Mouse (Mus musculus) stomach, embryonic 16.5 days (tissue): ENCODE measurements around the gene Kyat1. TPM values are rescaled to one million over a fixed set of nuclear protein-coding genes. Genes with fewer than 3 reads are reported as not detected.

Experiments
- ATAC-seq: fragments of 200-750 bp; cut with Nextera tagmentation; 2 replicates; pipeline ENCODE4 v1.8.0; 2017; ENCODE audit warnings: moderate number of reproducible peaks, moderate TSS enrichment; ENCODE audit not compliant: insufficient read depth, low FRiP score
- H3K27ac ChIP-seq: fragments of 300-500 bp; sonication (generic); 2 replicates; pipeline ENCODE4 v1.5.1; 2014; ENCODE audit warnings: low read length
- H3K27me3 ChIP-seq: fragments of 300-500 bp; sonication (generic); 2 replicates; pipeline ENCODE4 v1.6.1; 2014; ENCODE audit warnings: low read length, control low read depth, mixed read lengths; ENCODE audit not compliant: control insufficient read depth, insufficient read depth
- H3K36me3 ChIP-seq: fragments of 300-500 bp; sonication (generic); 2 replicates; pipeline ENCODE4 v1.6.1; 2014; ENCODE audit warnings: low read length; ENCODE audit not compliant: control insufficient read depth, insufficient read depth
- H3K4me1 ChIP-seq: fragments of 300-500 bp; sonication (generic); 2 replicates; pipeline ENCODE4 v1.6.1; 2014; ENCODE audit warnings: low read length, control low read depth, mixed read lengths; ENCODE audit not compliant: control insufficient read depth, insufficient read depth
- H3K4me2 ChIP-seq: fragments of 300-500 bp; sonication (generic); 2 replicates; pipeline ENCODE4 v1.6.1; 2014; ENCODE audit warnings: low read depth, low read length, mixed read lengths
- H3K4me3 ChIP-seq: fragments of 300-500 bp; sonication (generic); replicated peaks from 2 replicates; pipeline ENCODE4 v1.5.1; 2014; ENCODE audit warnings: mild to moderate bottlenecking, low read length
- H3K9ac ChIP-seq: fragments of 300-500 bp; sonication (generic); 2 replicates; pipeline ENCODE4 v1.6.1; 2014; ENCODE audit warnings: low read length
- H3K9me3 ChIP-seq: fragments of 300-500 bp; sonication (generic); replicated peaks from 2 replicates; pipeline ENCODE4 v1.6.1; 2016; ENCODE audit warnings: low read length, control low read depth; ENCODE audit not compliant: control insufficient read depth
- WGBS: fragments of 180-500 bp; shearing (Covaris S2); extraction: QIAGEN DNeasy Blood & Tissue Kit; methylation state at CpG from one replicate; pipeline ENCODE4 v1.1.7; 2014; 5-methylcytosine and 5-hydroxymethylcytosine counted together
- polyA plus RNA-seq: library from polyadenylated mRNA; unstranded; fragments of >200 nt; fragmentation: Nextera tagmentation; extraction: Ambion mirVana; gene quantifications from 2 replicates; pipeline ENCODE4 v1.2.1, GENCODE M21; 2015

The Kyat1 gene
- polyA plus RNA-seq, 1 experiment from 2014 or later: 25.8 TPM

DNA sequence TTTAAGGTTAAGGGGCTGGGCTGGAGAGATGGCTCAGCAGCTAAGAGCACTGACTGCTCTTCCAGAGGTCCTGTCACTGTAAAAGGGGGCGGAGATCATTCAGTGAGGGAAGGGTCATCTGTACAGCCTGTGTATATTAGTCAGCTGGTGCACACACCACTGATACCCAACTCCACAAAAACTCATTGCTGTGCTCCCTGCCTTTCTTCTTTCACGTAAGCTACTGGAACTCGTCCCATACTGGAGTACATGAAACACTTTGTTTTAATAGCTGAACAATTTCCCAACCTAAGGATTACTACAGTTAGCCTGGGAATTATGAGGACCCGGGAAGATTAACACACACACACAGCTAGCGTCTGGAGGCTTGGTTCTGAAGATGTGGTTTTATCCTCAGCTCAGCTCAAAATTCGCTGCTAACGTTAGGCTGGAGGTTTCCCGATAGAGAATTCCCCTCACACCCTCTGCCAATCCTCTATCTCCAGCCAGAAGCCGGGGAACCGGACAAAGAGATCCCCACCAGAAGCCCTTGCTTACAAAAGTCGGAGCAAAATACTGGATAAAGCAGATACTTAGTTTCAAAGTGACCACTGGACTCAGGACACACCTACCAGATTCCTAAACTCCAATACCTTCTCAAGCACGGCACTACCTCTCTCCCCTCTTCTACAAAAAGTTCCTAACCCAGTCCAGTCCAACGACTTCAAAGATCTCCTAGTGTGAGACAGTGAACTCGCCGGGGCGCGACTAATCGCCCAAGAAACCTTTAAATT is 31.0 kb upstream of the Kyat1 start:
- ATAC-seq: no peak
- H3K4me3 ChIP-seq: peak overlapping the region; percentile 84
- H3K27me3 ChIP-seq: no peaks in the 10 kb centered on the region
- 2% methylated on average over 18 of the region's 18 CpGs for WGBS
- peak overlapping the region; percentile 84 for H3K9ac ChIP-seq
- peaks cover 23% of the 10 kb centered on the region for H3K4me1 ChIP-seq
- peak overlapping the region; percentile 92 for H3K4me2 ChIP-seq
- peaks cover 14% of the 10 kb centered on the region for H3K36me3 ChIP-seq
- peak overlapping the region; percentile 52 for H3K27ac ChIP-seq
- H3K9me3 ChIP-seq: no peaks in the 10 kb centered on the region

GRCm38 (mm10) chr2:30235593-30235992 is 29.9 kb upstream of the Kyat1 start:
- Histone ChIP-seq H3K4me1 (peaks cover 23% of the 10 kb centered on the region), H3K9ac (no peak overlapping the region), H3K4me3 (no peak overlapping the region), H3K4me2 (no peak overlapping the region), H3K27ac (no peak overlapping the region), H3K9me3 (no peaks in the 10 kb centered on the region; the same call in 1 of the 2 replicates), H3K36me3 (0 out of 2 replicates have a peak, but pooled peaks cover 3% of the 10 kb centered on the region), H3K27me3 (no peaks in the 10 kb centered on the region)
- no peak for ATAC-seq
- WGBS: 78% methylated on average over 5 of the region's 5 CpGs

GRCm38 (mm10) chr2:30216293-30216692 is 10.6 kb upstream of the Kyat1 start:
- Histone ChIP-seq H3K4me1 (no peaks in the 10 kb centered on the region), H3K27ac (no peak overlapping the region), H3K9ac (no peak overlapping the region), H3K4me3 (no peak overlapping the region), H3K27me3 (no peaks in the 10 kb centered on the region), H3K36me3 (no peaks in the 10 kb centered on the region), H3K4me2 (no peak overlapping the region), H3K9me3 (no peaks in the 10 kb centered on the region)
- ATAC-seq: no peak
- WGBS: 91% methylated on average over 5 of the region's 5 CpGs

- H3K27ac ChIP-seq: no peak overlapping the region
- H3K9me3 ChIP-seq: no peaks in the 10 kb centered on the region
- no peak overlapping the region for H3K4me2 ChIP-seq
- 61% methylated on average over 6 of the region's 6 CpGs for WGBS
- no peak overlapping the region for H3K9ac ChIP-seq
- no peaks in the 10 kb centered on the region for H3K4me1 ChIP-seq
- no peak for ATAC-seq
- H3K4me3 ChIP-seq: no peak overlapping the region
- H3K36me3 ChIP-seq: no peaks in the 10 kb centered on the region
- no peaks in the 10 kb centered on the region for H3K27me3 ChIP-seq
These were observed 9.8 kb upstream of the Kyat1 start for GRCm38 (mm10) chr2:30215493-30215892.

DNA sequence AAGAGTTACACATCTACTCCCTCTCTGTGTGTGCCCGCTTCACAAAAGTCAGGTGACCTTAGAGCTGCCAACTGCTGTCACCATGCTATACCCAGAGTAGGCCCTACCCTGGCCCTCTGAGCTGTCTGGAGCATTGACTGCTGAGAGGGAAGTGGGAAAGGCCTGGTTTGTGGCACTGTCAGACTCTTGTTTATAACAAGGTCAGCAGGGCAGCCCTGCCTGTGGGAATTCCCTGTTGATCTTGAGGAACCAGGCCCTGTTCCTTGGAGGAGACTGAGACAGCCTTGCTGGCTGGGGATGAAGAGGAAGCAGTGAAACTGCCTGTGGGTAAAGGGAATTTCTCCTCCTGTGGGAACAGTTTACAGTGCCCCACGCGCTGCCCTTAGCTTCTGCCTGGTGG is 9.1 kb upstream of the Kyat1 start:
- Histone ChIP-seq H3K4me2 (no peak overlapping the region), H3K27me3 (no peaks in the 10 kb centered on the region), H3K9ac (no peak overlapping the region), H3K9me3 (no peaks in the 10 kb centered on the region), H3K36me3 (no peaks in the 10 kb centered on the region), H3K27ac (no peak overlapping the region), H3K4me1 (no peaks in the 10 kb centered on the region), H3K4me3 (no peak overlapping the region)
- WGBS: 84% methylated on average over 3 of the region's 3 CpGs
- no peak for ATAC-seq

- no peaks in the 10 kb centered on the region for H3K4me1 ChIP-seq
- H3K9ac ChIP-seq: no peak overlapping the region
- H3K36me3 ChIP-seq: no peaks in the 10 kb centered on the region
- no peaks in the 10 kb centered on the region for H3K27me3 ChIP-seq
- no peak overlapping the region for H3K27ac ChIP-seq
- no peak overlapping the region for H3K4me3 ChIP-seq
- no peaks in the 10 kb centered on the region for H3K9me3 ChIP-seq
- no peak overlapping the region for H3K4me2 ChIP-seq
- 65% methylated on average over 1 of the region's 1 CpGs for WGBS
- no peak for ATAC-seq
These were observed 7.3 kb upstream of the Kyat1 start for GRCm38 (mm10) chr2:30212951-30213350.

DNA sequence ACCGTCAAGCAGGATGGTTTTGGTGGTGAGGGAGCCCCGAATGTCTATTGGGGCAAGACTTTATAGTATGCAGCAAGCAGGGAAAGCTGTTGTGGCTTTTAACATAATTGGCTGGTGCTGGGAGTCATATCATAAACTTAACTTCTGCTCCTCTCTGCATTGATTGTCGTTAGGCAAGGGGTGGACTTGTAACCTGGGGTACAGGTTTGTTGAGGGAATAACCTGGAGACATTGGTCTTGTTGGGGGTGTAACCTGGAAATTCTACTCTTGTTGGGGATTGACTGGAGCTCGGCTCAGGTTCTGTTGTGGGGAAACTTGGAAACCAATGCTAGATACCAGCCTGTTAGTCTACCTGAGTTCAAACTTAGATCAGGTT is 6.5 kb upstream of the Kyat1 start:
- H3K36me3 ChIP-seq: no peaks in the 10 kb centered on the region
- no peak overlapping the region for H3K4me3 ChIP-seq
- no peaks in the 10 kb centered on the region for H3K4me1 ChIP-seq
- H3K9ac ChIP-seq: no peak overlapping the region
- WGBS: 68% methylated on average over 4 of the region's 4 CpGs
- no peak for ATAC-seq
- no peak overlapping the region for H3K4me2 ChIP-seq
- H3K27ac ChIP-seq: no peak overlapping the region
- H3K9me3 ChIP-seq: no peaks in the 10 kb centered on the region
- no peaks in the 10 kb centered on the region for H3K27me3 ChIP-seq

DNA sequence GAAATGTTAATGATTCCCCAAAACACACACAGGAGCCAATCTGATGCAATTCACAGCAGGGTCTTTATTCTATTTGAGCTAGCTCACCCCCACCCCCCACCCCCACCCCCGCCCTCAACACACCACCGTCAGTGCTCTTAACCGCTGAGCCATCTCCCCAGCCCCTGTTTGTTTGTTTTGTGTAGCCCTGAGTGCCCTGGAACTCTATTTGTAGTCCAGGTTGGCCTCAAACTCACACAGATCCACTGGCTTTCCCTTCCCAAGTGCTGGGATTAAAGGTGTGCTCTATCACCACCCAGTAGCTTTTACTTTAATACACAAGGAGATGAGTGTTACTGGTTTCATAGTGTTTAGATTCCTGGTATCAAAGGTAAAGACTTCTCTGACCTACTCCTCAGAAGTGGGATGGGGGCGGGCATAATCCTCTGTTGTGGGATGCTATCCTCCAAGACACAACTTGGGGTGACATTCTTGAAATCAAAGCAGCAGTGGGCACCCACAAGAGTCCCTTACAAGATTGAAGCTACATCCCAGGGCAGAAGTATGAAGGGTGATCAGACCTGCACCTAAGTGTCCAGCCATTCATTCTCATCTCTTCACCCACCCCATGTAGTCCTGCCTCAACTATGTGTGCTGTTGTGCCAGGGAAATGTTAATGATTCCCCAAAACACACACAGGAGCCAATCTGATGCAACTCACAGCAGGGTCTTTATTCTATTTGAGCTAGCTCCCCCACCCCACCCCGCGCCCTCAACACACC is 5.9 kb upstream of the Kyat1 start:
- H3K9ac ChIP-seq: no peak overlapping the region
- 66% methylated on average over 6 of the region's 6 CpGs for WGBS
- no peaks in the 10 kb centered on the region for H3K27me3 ChIP-seq
- H3K4me2 ChIP-seq: no peak overlapping the region
- no peaks in the 10 kb centered on the region; the same call in 1 of the 2 replicates for H3K4me1 ChIP-seq
- no peak for ATAC-seq
- no peak overlapping the region for H3K27ac ChIP-seq
- no peak overlapping the region for H3K4me3 ChIP-seq
- no peaks in the 10 kb centered on the region for H3K36me3 ChIP-seq
- H3K9me3 ChIP-seq: no peaks in the 10 kb centered on the region

DNA sequence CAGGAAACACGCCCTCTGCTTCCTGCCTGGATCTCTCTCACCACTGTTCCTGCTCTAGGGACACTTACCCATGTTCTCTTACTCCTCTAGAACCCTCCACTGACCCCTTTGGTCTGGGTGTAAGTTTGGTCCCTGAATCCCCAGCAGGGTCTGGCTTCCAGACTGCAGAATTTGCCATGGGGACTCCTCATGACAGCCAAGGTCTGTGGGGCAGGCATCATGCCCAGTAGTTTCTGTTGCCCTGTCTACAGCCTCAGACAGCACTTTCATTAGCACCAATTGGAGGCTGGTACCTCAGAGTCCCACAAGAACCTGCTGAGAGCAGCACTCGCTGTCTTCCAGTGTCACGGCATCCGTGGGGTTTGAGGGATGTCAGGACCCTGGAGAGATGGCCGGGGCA is 2.2 kb upstream of the Kyat1 start:
- H3K9ac ChIP-seq: no peak overlapping the region
- no peak overlapping the region for H3K4me3 ChIP-seq
- H3K4me1 ChIP-seq: peaks cover 12% of the 10 kb centered on the region
- no peaks in the 10 kb centered on the region for H3K27me3 ChIP-seq
- 77% methylated on average over 5 of the region's 5 CpGs for WGBS
- ATAC-seq: no peak
- H3K27ac ChIP-seq: no peak overlapping the region
- H3K4me2 ChIP-seq: no peak overlapping the region
- no peaks in the 10 kb centered on the region for H3K36me3 ChIP-seq
- no peaks in the 10 kb centered on the region for H3K9me3 ChIP-seq
